Mouse (Mus musculus) lung, postnatal 0 days (tissue): Measurements from ENCODE around the gene Camkmt.

ENCODE experiments used
- CTCF ChIP-seq: IDR thresholded peaks from 2 replicates; pipeline ENCODE4 v1.5.1; 2016; ENCODE audit warnings: antibody characterized with exemption, mild to moderate bottlenecking
- EP300 ChIP-seq: IDR thresholded peaks from 2 replicates; pipeline ENCODE4 v1.6.1; 2016; ENCODE audit warnings: antibody characterized with exemption, mild to moderate bottlenecking, control low read depth

DNA sequence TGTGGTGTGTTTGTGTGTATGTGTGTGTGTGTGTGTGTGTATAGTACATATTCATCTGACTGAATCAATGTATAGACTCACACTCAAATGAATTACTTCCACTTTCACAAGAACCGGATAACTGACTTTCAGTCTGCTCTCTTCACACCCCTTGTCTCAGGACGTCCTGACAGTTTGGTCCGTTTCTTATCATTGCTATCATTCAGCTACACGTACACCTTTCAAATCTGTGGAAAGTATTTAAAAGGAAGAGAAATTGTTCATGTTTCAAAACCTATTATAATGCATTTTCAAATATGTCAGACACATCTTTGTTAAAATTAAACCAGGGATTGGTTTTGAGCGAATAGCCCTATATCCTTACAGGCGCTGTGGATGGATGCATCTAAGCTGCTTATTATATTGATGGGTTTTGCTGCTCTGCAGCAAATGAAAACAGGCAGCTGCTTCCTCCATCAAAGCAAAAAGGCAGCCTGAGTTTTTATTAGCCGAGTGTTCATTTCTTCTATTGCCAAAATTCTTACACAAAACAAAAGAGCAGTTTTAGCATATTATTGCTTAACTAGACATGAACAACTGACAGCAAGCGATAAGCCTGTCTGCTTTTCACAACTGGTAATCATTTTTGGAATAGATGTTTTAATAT lies 291.3 kb downstream of the Camkmt start:
- no peak for TF ChIP-seq EP300
- TF ChIP-seq CTCF: no peak
